Mouse (Mus musculus) small intestine, adult 2 months (tissue): Measurements from ENCODE around the gene Ythdf1. TPM values are rescaled to one million over a fixed set of nuclear protein-coding genes. Genes with fewer than 3 reads are reported as not detected.

Experiments
- H3K27ac ChIP-seq: fragments of 200-500 bp; 2 replicates; pipeline ENCODE4 v1.5.1; 2012; ENCODE audit warnings: low read depth, low read length, control low read depth, inconsistent platforms; ENCODE audit not compliant: insufficient read depth
- H3K27me3 ChIP-seq: fragments of 200-500 bp; 2 replicates; pipeline ENCODE4 v1.6.1; 2012; ENCODE audit warnings: mild to moderate bottlenecking, moderate library complexity, low read length, inconsistent platforms; ENCODE audit not compliant: control insufficient read depth, insufficient read depth
- H3K36me3 ChIP-seq: fragments of 200-500 bp; 2 replicates; pipeline ENCODE4 v1.6.1; 2012; ENCODE audit warnings: mild to moderate bottlenecking, low read length, control low read depth, inconsistent platforms; ENCODE audit not compliant: control insufficient read depth, insufficient read depth
- H3K4me1 ChIP-seq: fragments of 200-500 bp; 2 replicates; pipeline ENCODE4 v1.6.1; 2012; ENCODE audit warnings: low read length, inconsistent platforms, mixed read lengths; ENCODE audit not compliant: control insufficient read depth, insufficient read depth, insufficient read length
- H3K4me3 ChIP-seq: fragments of 200-500 bp; 2 replicates; pipeline ENCODE4 v1.5.1; 2012; ENCODE audit warnings: low read depth, mild to moderate bottlenecking, control low read depth, inconsistent platforms, low read length, moderate library complexity
- CTCF ChIP-seq: fragments of 200-500 bp; IDR thresholded peaks from 2 replicates; pipeline ENCODE4 v1.5.1; 2012; ENCODE audit warnings: low read depth, mild to moderate bottlenecking, control low read depth, inconsistent platforms, low read length, moderate library complexity, mixed read lengths; ENCODE audit not compliant: insufficient replicate concordance, insufficient read length; ENCODE audit errors: extremely low read depth
- POLR2A ChIP-seq: fragments of 200-500 bp; IDR thresholded peaks from 2 replicates; pipeline ENCODE4 v1.6.1; 2012; ENCODE audit warnings: low read depth, mild to moderate bottlenecking, control low read depth, inconsistent platforms, low read length, moderate library complexity
- WGBS: fragments of 180-500 bp; shearing (Covaris S2); methylation state at CpG from one replicate; pipeline ENCODE4 v1.1.7; 2018; 5-methylcytosine and 5-hydroxymethylcytosine counted together
- polyA plus RNA-seq: library from polyadenylated mRNA; depleted of rRNA; stranded (reverse); fragments of >200 nt; gene quantifications from 2 replicates; pipeline ENCODE4 v1.2.3, GENCODE M21; 2012; rRNA removed

Ythdf1 gene
- polyA plus RNA-seq, 1 experiment = 12.0 TPM

- no peak for TF ChIP-seq POLR2A
- H3K4me1 ChIP-seq = no peaks in the 10 kb centered on the region
- no peak overlapping the region for H3K27ac ChIP-seq
- H3K36me3 ChIP-seq = no peaks in the 10 kb centered on the region
- H3K4me3 ChIP-seq = no peak overlapping the region
- whole genome bisulfite sequencing = 58% methylated on average over 7 of the region's 7 CpGs
- no peaks in the 10 kb centered on the region for H3K27me3 ChIP-seq
These were observed 41.2 kb downstream of the Ythdf1 start for GRCm38 (mm10) chr2:180879365-180880067.

- Histone ChIP-seq H3K4me1 (no peaks in the 10 kb centered on the region), H3K27ac (no peak overlapping the region), H3K27me3 (no peaks in the 10 kb centered on the region), H3K36me3 (no peaks in the 10 kb centered on the region), H3K4me3 (no peak overlapping the region)
- no peak for TF ChIP-seq POLR2A
- WGBS = 37% methylated on average over 3 of the region's 3 CpGs
These were observed 50.7 kb downstream of the Ythdf1 start for GRCm38 (mm10) chr2:180870006-180870405.

GRCm38 (mm10) chr2:180861561-180861960, 59.2 kb downstream of the Ythdf1 start:
- TF ChIP-seq POLR2A (no peak), CTCF (no peak)
- no peaks in the 10 kb centered on the region for H3K36me3 ChIP-seq
- no peak overlapping the region for H3K27ac ChIP-seq
- H3K4me3 ChIP-seq = no peak overlapping the region
- H3K27me3 ChIP-seq = no peaks in the 10 kb centered on the region
- WGBS = 81% methylated on average over 12 of the region's 12 CpGs
- H3K4me1 ChIP-seq = no peaks in the 10 kb centered on the region

GRCm38 (mm10) chr2:180857121-180857520, 63.6 kb downstream of the Ythdf1 start:
- TF ChIP-seq POLR2A = no peak
- TF ChIP-seq CTCF = no peak
- no peak overlapping the region for H3K27ac ChIP-seq
- 75% methylated on average over 8 of the region's 8 CpGs for WGBS
- no peaks in the 10 kb centered on the region for H3K27me3 ChIP-seq
- H3K36me3 ChIP-seq = no peaks in the 10 kb centered on the region
- no peaks in the 10 kb centered on the region for H3K4me1 ChIP-seq
- no peak overlapping the region for H3K4me3 ChIP-seq

- H3K27me3 ChIP-seq = no peaks in the 10 kb centered on the region
- TF ChIP-seq CTCF (no peak), POLR2A (no peak)
- no peaks in the 10 kb centered on the region for H3K36me3 ChIP-seq
- no peak overlapping the region for H3K4me3 ChIP-seq
- 6% methylated on average over 13 of the region's 13 CpGs for WGBS
- no peaks in the 10 kb centered on the region for H3K4me1 ChIP-seq
- H3K27ac ChIP-seq = no peak overlapping the region
These were observed 65.7 kb downstream of the Ythdf1 start for GRCm38 (mm10) chr2:180855005-180855544.

Other genes starting within 250 kb of the Ythdf1 start
- 4.5 and 7.3 TPM in 2 replicates for gene Dido1, start 210.9 kb downstream of the Ythdf1 start, polyA plus RNA-seq
- 9.2 and 20.3 TPM in 2 replicates for gene Gid8, start 210.8 kb downstream of the Ythdf1 start, polyA plus RNA-seq
- gene Slc17a9, start 195.7 kb downstream of the Ythdf1 start, polyA plus RNA-seq = 13.4 and 15.8 TPM in 2 replicates
- not detected in 2 replicates for gene Bhlhe23, start 144.0 kb downstream of the Ythdf1 start, polyA plus RNA-seq
- not detected in 2 replicates for gene Birc7, start 8.1 kb upstream of the Ythdf1 start, polyA plus RNA-seq
- gene Nkain4, start 33.8 kb upstream of the Ythdf1 start, polyA plus RNA-seq = 2.1 and 4.8 TPM in 2 replicates
- gene Arfgap1, start 46.3 kb upstream of the Ythdf1 start, polyA plus RNA-seq = 30.2 and 47.9 TPM in 2 replicates
- gene Col20a1, start 65.6 kb upstream of the Ythdf1 start, polyA plus RNA-seq = 1.5 and 2.9 TPM in 2 replicates
- gene Chrna4, start 122.6 kb upstream of the Ythdf1 start, polyA plus RNA-seq = 0.04 TPM in 2 replicates
- 0.29 and 0.51 TPM in 2 replicates for gene Kcnq2, start 214.4 kb upstream of the Ythdf1 start, polyA plus RNA-seq
- 1.6 and 3.4 TPM in 2 replicates for gene Eef1a2, start 236.1 kb upstream of the Ythdf1 start, polyA plus RNA-seq